Mouse (Mus musculus) ES-E14 (cell line): ENCODE measurements around the gene Castor1. TPM values are rescaled to one million over a fixed set of nuclear protein-coding genes. Genes with fewer than 3 reads are reported as not detected.

Experiments
- DNase-seq: peaks from one replicate; pipeline ENCODE4 v3.0.0-alpha.2; 2013; ENCODE audit warnings: low read depth, low spot score
- H3K27ac ChIP-seq: 2 replicates; pipeline ENCODE4 v1.5.1; 2012; ENCODE audit warnings: low read depth, mild to moderate bottlenecking, low read length, moderate library complexity, mixed read lengths; ENCODE audit not compliant: poor library complexity, insufficient read depth, severe bottlenecking
- H3K36me3 ChIP-seq: 2 replicates; pipeline ENCODE4 v1.6.1; 2012; ENCODE audit warnings: mild to moderate bottlenecking, low read length, moderate library complexity, mixed read lengths; ENCODE audit not compliant: control insufficient read depth, poor library complexity, insufficient read depth, severe bottlenecking
- H3K4me1 ChIP-seq, 2 experiments: fragments of 150-350 bp in 1 of 2; sonication (generic) in 1 of 2; 2 replicates each; pipeline ENCODE4 v1.6.1; 2012; ENCODE audit warnings: low read length in 2 of 2, mild to moderate bottlenecking in 1 of 2, mixed read lengths in 1 of 2; ENCODE audit not compliant: control insufficient read depth in 2 of 2, insufficient read depth in 2 of 2, poor library complexity in 1 of 2
- H3K4me3 ChIP-seq, 2 experiments: fragments of 150-350 bp in 1 of 2; sonication (generic) in 1 of 2; 2 replicates each; pipeline ENCODE4 v1.5.1; 2012; ENCODE audit warnings: low read length in 2 of 2, low read depth in 1 of 2, mild to moderate bottlenecking in 1 of 2, mixed read lengths in 1 of 2; ENCODE audit not compliant: insufficient read depth in 1 of 2, poor library complexity in 1 of 2, severe bottlenecking in 1 of 2
- H3K9ac ChIP-seq: 2 replicates; pipeline ENCODE4 v1.6.1; 2012; ENCODE audit warnings: low read depth, mild to moderate bottlenecking, low read length, mixed read lengths; ENCODE audit not compliant: poor library complexity, insufficient read depth, severe bottlenecking
- H3K9me3 ChIP-seq: fragments of 150-350 bp; sonication (generic); 2 replicates; pipeline ENCODE4 v1.6.1; 2012; ENCODE audit warnings: low read depth, mild to moderate bottlenecking, low read length; ENCODE audit not compliant: control insufficient read depth, insufficient read depth
- CHD2 ChIP-seq: IDR thresholded peaks from 2 replicates; pipeline ENCODE4 v1.6.1; 2014; ENCODE audit warnings: mild to moderate bottlenecking, low read depth, low read length, inconsistent platforms
- HCFC1 ChIP-seq: IDR thresholded peaks from 2 replicates; pipeline ENCODE4 v1.6.1; 2012; ENCODE audit warnings: low read length, inconsistent platforms, borderline replicate concordance; ENCODE audit not compliant: insufficient read depth
- MAFK ChIP-seq: IDR thresholded peaks from 2 replicates; pipeline ENCODE4 v1.6.1; 2014; ENCODE audit warnings: mild to moderate bottlenecking, low read depth, low read length, inconsistent platforms; ENCODE audit not compliant: insufficient read depth
- ZC3H11A ChIP-seq: IDR thresholded peaks from 2 replicates; pipeline ENCODE4 v1.6.1; 2012; ENCODE audit warnings: low read depth, mild to moderate bottlenecking, inconsistent platforms, low read length, borderline replicate concordance
- ZNF384 ChIP-seq: IDR thresholded peaks from 2 replicates; pipeline ENCODE4 v1.6.1; 2012; ENCODE audit warnings: low read depth, low read length, inconsistent platforms
- in situ Hi-C, 2 experiments: fragments of 600-800 bp; cut with MboI; formaldehyde crosslinking; loops; one replicate each; pipeline ENCODE4 v1.15.1; 2025; ENCODE audit warnings: low sequenced_read_pairs in 2 of 2, inconsistent platforms in 1 of 2; ENCODE audit not compliant: unreplicated experiment in 2 of 2
- total RNA-seq: library from RNA; depleted of rRNA; stranded (reverse); fragments of 300-350 nt; gene quantifications from 2 replicates; pipeline ENCODE4 v1.2.3, GENCODE M21; 2012

Castor1 gene
- total RNA-seq, 1 experiment: 45.5 TPM

- Histone ChIP-seq H3K9me3 (no peaks in the 10 kb centered on the region), H3K36me3 (no peaks in the 10 kb centered on the region), H3K9ac (no peak overlapping the region), H3K27ac (no peak overlapping the region), H3K4me3 (no peak overlapping the region), H3K4me1 (peaks cover 3 to 36% of the 10 kb centered on the region in 2 experiments; a peak in 3 of 4 replicates)
- no peak for DNase-seq
- in situ Hi-C loops: no loop called here
- no peak for TF ChIP-seq ZC3H11A
- TF ChIP-seq CHD2: no peak
- no peak for TF ChIP-seq HCFC1
- TF ChIP-seq ZNF384: no peak
- no peak for TF ChIP-seq MAFK
Observed at GRCm38 (mm10) chr11:4263296-4263695, 45.3 kb downstream of the Castor1 start.

DNA sequence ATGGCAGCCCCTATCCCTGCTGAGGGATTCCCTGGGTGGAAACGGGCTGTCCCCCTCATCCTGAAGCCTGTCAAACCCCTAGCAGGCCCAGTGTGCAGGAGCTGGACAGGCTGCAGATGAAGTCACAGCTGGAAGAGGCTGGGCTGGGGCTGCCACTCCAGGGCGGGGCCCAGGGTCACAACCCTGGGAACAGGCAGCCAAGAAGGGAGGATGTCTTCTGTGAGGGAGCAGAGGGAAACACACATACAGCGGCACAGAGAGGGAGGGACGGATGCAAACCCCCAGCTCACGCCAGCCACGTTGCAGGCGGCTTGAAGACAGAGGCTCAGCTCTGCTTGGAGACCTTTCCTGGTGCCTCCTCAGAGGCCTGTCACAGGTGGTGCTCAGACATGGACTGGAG is 46.0 kb downstream of the Castor1 start:
- in situ Hi-C loops: no loop called here
- no peak overlapping the region for H3K27ac ChIP-seq
- no peak for DNase-seq
- peaks cover 3 to 34% of the 10 kb centered on the region in 2 experiments; a peak in 3 of 4 replicates for H3K4me1 ChIP-seq
- H3K36me3 ChIP-seq: peaks cover 6% of the 10 kb centered on the region; the same call in 1 of the 2 replicates
- H3K9me3 ChIP-seq: no peaks in the 10 kb centered on the region
- no peak overlapping the region for H3K4me3 ChIP-seq
- TF ChIP-seq ZC3H11A: no peak
- no peak for TF ChIP-seq CHD2
- TF ChIP-seq ZNF384: no peak
- H3K9ac ChIP-seq: no peak overlapping the region

DNA sequence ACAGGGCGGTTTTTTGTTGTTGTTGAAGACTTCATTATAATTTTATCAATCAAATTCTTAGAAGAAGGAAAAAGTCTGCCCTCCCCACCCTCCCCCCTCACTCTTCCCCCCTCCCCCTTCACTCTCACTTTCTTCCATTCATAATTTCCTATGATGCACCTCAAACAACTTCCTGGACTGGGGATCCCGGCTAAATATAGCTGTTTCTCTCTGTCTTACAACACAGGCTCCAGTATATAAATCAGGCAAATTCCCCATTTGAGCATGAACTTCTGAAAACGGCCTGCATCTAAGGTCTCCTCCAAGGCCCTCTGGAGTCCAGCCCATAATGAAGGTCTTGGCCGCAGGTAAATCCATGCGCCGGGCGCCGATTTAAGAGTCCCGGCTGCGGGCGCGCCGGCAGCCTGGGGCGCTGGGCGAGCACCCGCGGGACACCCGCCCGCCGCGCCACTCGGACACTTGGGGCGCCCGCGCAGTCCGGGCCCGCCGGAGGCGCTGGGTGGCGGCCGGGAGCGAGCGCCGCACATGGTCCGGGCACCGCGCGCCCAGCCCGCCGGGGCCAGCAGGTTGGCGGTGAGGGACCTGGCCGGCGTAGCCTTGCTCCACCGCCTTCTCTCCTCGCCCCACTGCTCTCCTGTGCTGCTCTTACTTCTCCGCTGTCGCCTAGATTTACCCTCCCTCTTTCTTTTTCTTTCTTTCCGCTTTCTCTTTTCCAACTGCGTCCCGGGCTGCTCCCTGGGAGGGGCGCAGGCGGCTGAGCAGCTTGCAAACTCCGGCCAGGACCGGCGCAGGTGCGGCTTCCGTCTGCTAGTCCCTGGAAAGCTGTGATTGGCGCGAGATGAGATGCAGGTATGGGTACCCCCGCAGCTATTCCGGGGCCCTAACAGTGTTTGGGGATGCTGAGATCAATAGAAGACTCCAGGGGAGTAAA is 48.5 kb downstream of the Castor1 start:
- H3K4me1 ChIP-seq: peaks cover 3 to 36% of the 10 kb centered on the region in 2 experiments; a peak in 3 of 4 replicates
- in situ Hi-C loops: no loop called here
- peak; percentile 59 for DNase-seq
- H3K4me3 ChIP-seq: peak overlapping the region; percentile 73 to 76
- H3K27ac ChIP-seq: peak overlapping the region; percentile 56
- H3K36me3 ChIP-seq: peaks cover 8% of the 10 kb centered on the region; the same call in 1 of the 2 replicates
- peak overlapping the region; percentile 77 for H3K9ac ChIP-seq
- H3K9me3 ChIP-seq: no peaks in the 10 kb centered on the region
- TF ChIP-seq ZC3H11A (no peak), HCFC1 (0 out of 2 replicates have a peak, but pooled peaks have one; percentile 45), ZNF384 (no peak)

GRCm38 (mm10) chr11:4267202-4267578 is 49.2 kb downstream of the Castor1 start:
- Histone ChIP-seq H3K9me3 (no peaks in the 10 kb centered on the region), H3K9ac (peak overlapping the region; percentile 77), H3K36me3 (peaks cover 8% of the 10 kb centered on the region; the same call in 1 of the 2 replicates), H3K4me1 (peaks cover 3 to 33% of the 10 kb centered on the region in 2 experiments; a peak in 3 of 4 replicates), H3K27ac (peak overlapping the region; percentile 56), H3K4me3 (peak overlapping the region; percentile 73 to 76)
- in situ Hi-C loops: no loop called here
- TF ChIP-seq MAFK: no peak
- TF ChIP-seq HCFC1: no peak
- no peak for TF ChIP-seq ZC3H11A
- no peak for TF ChIP-seq ZNF384
- no peak for TF ChIP-seq CHD2
- no peak for DNase-seq
